Comparison of ENCODE assay signal across 8 mouse cellular contexts in the genomic region with DNA sequence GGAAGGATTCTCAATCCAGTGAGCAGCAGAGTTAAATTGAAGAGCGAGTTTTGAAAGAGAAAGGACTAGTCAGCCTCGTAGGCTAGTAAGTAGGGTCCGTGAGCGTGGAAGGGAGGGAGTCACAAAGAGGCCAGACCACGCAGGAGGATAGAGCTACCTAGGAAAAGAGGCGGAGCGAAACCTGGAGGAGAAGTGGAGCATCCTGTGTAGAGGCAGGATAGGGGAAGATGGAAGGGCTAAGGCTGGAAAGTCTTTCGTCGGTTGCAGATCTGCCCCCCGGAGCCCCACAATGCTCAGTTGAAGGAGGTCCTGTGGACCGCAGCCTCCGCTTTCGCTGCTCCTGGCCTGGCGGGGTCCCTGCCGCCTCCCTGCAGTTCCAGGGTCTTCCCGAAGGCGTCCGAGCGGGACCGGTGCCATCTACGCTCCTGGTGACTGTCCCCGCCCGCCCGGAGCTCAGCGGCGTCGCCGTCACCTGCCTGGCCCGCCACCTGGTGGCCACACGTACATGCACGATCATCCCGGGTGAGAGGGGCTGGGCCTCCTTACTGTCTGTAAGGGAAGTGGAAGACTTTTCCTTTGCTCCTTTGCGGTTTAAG. TPM values are rescaled to one million over a fixed set of nuclear protein-coding genes. Genes with fewer than 3 reads are reported as not detected.
DNase-seq lines count a peak whose midpoint lies in the region; ATAC-seq lines count a peak whose summit lies in the region.

No protein-coding gene starts in this region.

- H3K9ac ChIP-seq in hindbrain, embryonic 12.5 days, result peak overlapping the region; percentile 44

- peak overlapping the region; percentile 86 for H3K4me2 ChIP-seq in hindbrain, embryonic 12.5 days (replicated peaks)

- H3K27ac ChIP-seq in hindbrain, embryonic 12.5 days, result no peak overlapping the region

- H3K36me3 ChIP-seq in hindbrain, embryonic 12.5 days, result no peaks in the 10 kb centered on the region

- H3K9me3 ChIP-seq in hindbrain, embryonic 12.5 days (replicated peaks), result no peaks in the 10 kb centered on the region

- H3K4me3 ChIP-seq in hindbrain, embryonic 12.5 days, result peak overlapping the region; percentile 44

- WGBS in hindbrain, embryonic 12.5 days, result 1% methylated on average over 33 of the region's 33 CpGs

- DNase-seq in R1 (ENCODE audit: low read depth, low spot score), result peak; percentile 87
- peak; percentile 81 for DNase-seq in cerebellum, adult 9-11 months
- DNase-seq in frontal cortex, postnatal 10 days (ENCODE audit: low spot score in 2 of 2), result peak; percentile 72 to 79
- DNase-seq in layer of hippocampus, postnatal 36 days, result peak; percentile 52 to 68
- peak; percentile 90 to 92 for DNase-seq in lung, postnatal 4 days
- peak; percentile 88 for DNase-seq in retina, postnatal 1 day
- DNase-seq in urinary bladder, adult 18-20 months (ENCODE audit: low spot score in 2 of 2), result peak; percentile 61 to 79

- H3K27me3 ChIP-seq in hindbrain, embryonic 12.5 days, result peaks cover 33% of the 10 kb centered on the region

- peaks cover 8% of the 10 kb centered on the region for H3K4me1 ChIP-seq in hindbrain, embryonic 12.5 days

- peak; percentile 65 for ATAC-seq in hindbrain, embryonic 12.5 days (ENCODE audit: low FRiP score)

RNA-seq across cellular contexts. Expression of a gene that starts 3.2 kb away (rescaled TPM):
- polyA plus RNA-seq in hindbrain, embryonic 12.5 days (2016; fragmentation: Nextera tagmentation; extraction: Ambion mirVana), result 6.5 and 6.7 TPM in 2 replicates
- total RNA-seq in layer of hippocampus, postnatal 36 days (2021), result 1 to 10 TPM; 2.3 to 3.0 TPM

RNA-seq across cellular contexts. Expression of a gene that starts 22.3 kb away (rescaled TPM):
- polyA plus RNA-seq in hindbrain, embryonic 12.5 days (2016; fragmentation: Nextera tagmentation; extraction: Ambion mirVana), result 0.50 TPM in 1 of 2 replicates, not detected in the other
- total RNA-seq in layer of hippocampus, postnatal 36 days (2021), result under 1 TPM; 0.80 to 0.86 TPM

RNA-seq across cellular contexts. Expression of a gene that starts 22.3 kb away (rescaled TPM):
- polyA plus RNA-seq in hindbrain, embryonic 12.5 days (2016; fragmentation: Nextera tagmentation; extraction: Ambion mirVana), result 169 and 170 TPM in 2 replicates
- 10 to 100 TPM; 68.4 to 74.4 TPM for total RNA-seq in layer of hippocampus, postnatal 36 days (2021)

RNA-seq across cellular contexts. Expression of a gene that starts 23.7 kb away (rescaled TPM):
- 3.4 and 4.2 TPM in 2 replicates for polyA plus RNA-seq in hindbrain, embryonic 12.5 days (2016; fragmentation: Nextera tagmentation; extraction: Ambion mirVana)
- 10 to 100 TPM; 22.7 to 23.6 TPM for total RNA-seq in layer of hippocampus, postnatal 36 days (2021)

RNA-seq across cellular contexts. Expression of a gene that starts 25.6 kb away (rescaled TPM):
- not detected in 2 replicates for polyA plus RNA-seq in hindbrain, embryonic 12.5 days (2016; fragmentation: Nextera tagmentation; extraction: Ambion mirVana)
- not detected for total RNA-seq in layer of hippocampus, postnatal 36 days (2021)
